ENCODE assay signal across 21 mouse cellular contexts in the genomic region with DNA sequence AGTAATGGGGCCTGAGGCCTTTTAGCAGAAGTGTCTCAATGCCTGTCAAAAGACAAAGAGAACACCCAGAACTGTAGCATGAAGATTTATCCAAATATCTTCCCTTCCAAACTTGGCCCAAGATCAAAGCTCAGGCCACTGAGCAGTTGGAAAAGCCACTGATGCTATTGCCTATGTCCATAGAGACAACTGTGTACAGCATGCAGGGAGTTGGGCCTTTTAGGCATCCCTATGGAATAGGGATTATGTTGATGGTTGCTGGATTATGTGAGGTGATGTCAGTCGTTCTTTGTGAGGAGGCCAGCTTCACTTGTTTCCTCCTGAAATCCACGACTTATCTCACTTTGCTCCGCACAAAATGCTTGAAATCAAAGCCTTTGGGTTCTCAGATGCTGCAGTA.
A peak's percentile ranks its signal among the peaks of the same experiment; 100 is the strongest.
DNase-seq lines count a peak whose midpoint lies in the region; ATAC-seq and TF ChIP-seq lines count a peak whose summit lies in the region.
"Had no signal": no experiment of that assay in that cellular context is flagged by ENCODE, and none has a peak within 500 bp of the region (broad histone marks: within the 10 kb centered on the region; RNA-seq: fewer than 3 reads in every experiment).

No protein-coding gene starts in this region.

- no peaks in the 10 kb centered on the region for H3K9me3 ChIP-seq in heart, embryonic 11.5 days (replicated peaks; ENCODE audit: control insufficient read depth, low read length)
- H3K9me3 ChIP-seq in lung, embryonic 14.5 days (ENCODE audit: low read depth, low read length), result no peaks in the 10 kb centered on the region
- H3K9me3 ChIP-seq in midbrain, embryonic 11.5 days (ENCODE audit: control insufficient read depth, low read length), result no peaks in the 10 kb centered on the region
- no peaks in the 10 kb centered on the region for H3K9me3 ChIP-seq in midbrain, embryonic 13.5 days
- H3K9me3 ChIP-seq: G1E had no signal

- H3K27ac ChIP-seq in heart, embryonic 11.5 days (ENCODE audit: low read depth, low read length), result no peak overlapping the region
- no peak overlapping the region for H3K27ac ChIP-seq in lung, embryonic 14.5 days (ENCODE audit: low read depth)
- H3K27ac ChIP-seq in midbrain, embryonic 11.5 days (ENCODE audit: low read depth, low read length), result no peak overlapping the region
- no peak overlapping the region for H3K27ac ChIP-seq in midbrain, embryonic 13.5 days

- H3K36me3 ChIP-seq in heart, embryonic 11.5 days (ENCODE audit: control insufficient read depth, insufficient read depth, low read length), result no peaks in the 10 kb centered on the region
- no peaks in the 10 kb centered on the region for H3K36me3 ChIP-seq in lung, embryonic 14.5 days (ENCODE audit: insufficient read depth)
- H3K36me3 ChIP-seq in midbrain, embryonic 11.5 days (ENCODE audit: control insufficient read depth, insufficient read depth, low read length), result no peaks in the 10 kb centered on the region
- no peaks in the 10 kb centered on the region for H3K36me3 ChIP-seq in midbrain, embryonic 13.5 days
- H3K36me3 ChIP-seq: G1E had no signal

- ATAC-seq in heart, embryonic 11.5 days (replicated peaks; ENCODE audit: insufficient number of reproducible peaks, low FRiP score, low TSS enrichment), result no peak
- no peak for ATAC-seq in lung, embryonic 14.5 days (ENCODE audit: insufficient read depth)
- ATAC-seq in midbrain, embryonic 11.5 days (ENCODE audit: low FRiP score), result no peak
- no peak for ATAC-seq in midbrain, embryonic 13.5 days
- ATAC-seq: activated CD4-positive, CD25-positive, alpha-beta regulatory T cell, adult 4 months; CD4-positive, CD25-positive, alpha-beta regulatory T cell, adult 4 months; Patski had no signal

- no peak for TF ChIP-seq CTCF in lung, embryonic 14.5 days (IDR thresholded peaks at IDR 0.05; ENCODE audit: low read depth)

- H3K9ac ChIP-seq in heart, embryonic 11.5 days (ENCODE audit: low read depth, low read length), result no peak overlapping the region
- H3K9ac ChIP-seq in lung, embryonic 14.5 days, result no peak overlapping the region
- H3K9ac ChIP-seq in midbrain, embryonic 11.5 days (ENCODE audit: low read length), result no peak overlapping the region
- no peak overlapping the region for H3K9ac ChIP-seq in midbrain, embryonic 13.5 days (replicated peaks)

- H3K4me3 ChIP-seq in heart, embryonic 11.5 days (ENCODE audit: low read depth, low read length), result no peak overlapping the region
- no peak overlapping the region for H3K4me3 ChIP-seq in lung, embryonic 14.5 days (ENCODE audit: low read depth, low read length)
- H3K4me3 ChIP-seq in midbrain, embryonic 11.5 days (ENCODE audit: low read depth, low read length), result no peak overlapping the region
- no peak overlapping the region for H3K4me3 ChIP-seq in midbrain, embryonic 13.5 days (replicated peaks)

- no peaks in the 10 kb centered on the region for H3K27me3 ChIP-seq in heart, embryonic 11.5 days (ENCODE audit: control insufficient read depth, insufficient read depth, low read length)
- no peaks in the 10 kb centered on the region for H3K27me3 ChIP-seq in lung, embryonic 14.5 days (ENCODE audit: insufficient read depth, low read length)
- no peaks in the 10 kb centered on the region for H3K27me3 ChIP-seq in midbrain, embryonic 11.5 days (ENCODE audit: control insufficient read depth, insufficient read depth, low read length)
- no peaks in the 10 kb centered on the region for H3K27me3 ChIP-seq in midbrain, embryonic 13.5 days
- H3K27me3 ChIP-seq: CH12.LX, Patski had no signal

- H3K4me1 ChIP-seq in heart, embryonic 11.5 days (ENCODE audit: control insufficient read depth, insufficient read depth, low read length), result no peaks in the 10 kb centered on the region
- no peaks in the 10 kb centered on the region for H3K4me1 ChIP-seq in lung, embryonic 14.5 days (ENCODE audit: insufficient read depth)
- no peaks in the 10 kb centered on the region for H3K4me1 ChIP-seq in midbrain, embryonic 11.5 days (ENCODE audit: control insufficient read depth, insufficient read depth, low read length)
- H3K4me1 ChIP-seq in midbrain, embryonic 13.5 days (replicated peaks), result no peaks in the 10 kb centered on the region

- 64% methylated on average over 3 of the region's 3 CpGs for whole genome bisulfite sequencing in heart, embryonic 11.5 days (ENCODE audit: insufficient replicate concordance)
- 74% methylated on average over 3 of the region's 3 CpGs for WGBS in lung, embryonic 14.5 days
- 58% methylated on average over 3 of the region's 3 CpGs for WGBS in midbrain, embryonic 11.5 days
- 59% methylated on average over 3 of the region's 3 CpGs for WGBS in midbrain, embryonic 13.5 days

- H3K4me2 ChIP-seq in heart, embryonic 11.5 days, result no peak overlapping the region
- H3K4me2 ChIP-seq in lung, embryonic 14.5 days, result no peak overlapping the region
- H3K4me2 ChIP-seq in midbrain, embryonic 11.5 days, result no peak overlapping the region
- no peak overlapping the region for H3K4me2 ChIP-seq in midbrain, embryonic 13.5 days (replicated peaks)

- peak; percentile 51 for DNase-seq in heart, adult 11 months
- peak; percentile 37 for DNase-seq in lung, embryonic 14.5 days
- DNase-seq in lung, postnatal 14 days, result no peak
- DNase-seq in midbrain, embryonic 11.5 days (ENCODE audit: low spot score, missing footprints), result peak; percentile 61
- DNase-seq: adrenal gland, adult 2 months; adrenal gland, adult 8-10 months; adrenal gland, postnatal 10 days; adrenal gland, postnatal 14 days; adrenal gland, postnatal 25 days; adrenal gland, postnatal 36 days; B cell, adult 2 months; cerebellum, adult 11 months; cerebellum, adult 11-12 months; cerebellum, adult 18-20 months had no signal
